Mouse (Mus musculus): ENCODE measurements at regions not wholly inside any gene's neighbourhood (a gene's known extent, or its start where the extent isn't known, plus 50 kb on each side); places are given as distances from the start of the nearest gene placed in this dataset.

GRCm38 (mm10) chr3:21149618-21150017 is 782.6 kb upstream of the Agtr1b start:
- ATAC-seq (replicated peaks; ENCODE audit: low FRiP score, low TSS enrichment, poor library complexity, severe bottlenecking) = no peak

GRCm38 (mm10) chr3:21128821-21129504 is 762.0 kb upstream of the Agtr1b start:
- ATAC-seq (replicated peaks; ENCODE audit: low FRiP score, low TSS enrichment, poor library complexity, severe bottlenecking) = no peak

GRCm38 (mm10) chr3:21126191-21126590 is 759.2 kb upstream of the Agtr1b start:
- no peak for ATAC-seq (replicated peaks; ENCODE audit: low FRiP score, low TSS enrichment, poor library complexity, severe bottlenecking)

GRCm38 (mm10) chr3:21118164-21118902 is 751.4 kb upstream of the Agtr1b start:
- no peak for ATAC-seq (replicated peaks; ENCODE audit: low FRiP score, low TSS enrichment, poor library complexity, severe bottlenecking)

GRCm38 (mm10) chr3:21111735-21112518 is 745.0 kb upstream of the Agtr1b start:
- no peak for ATAC-seq (replicated peaks; ENCODE audit: low FRiP score, low TSS enrichment, poor library complexity, severe bottlenecking)

- ATAC-seq (replicated peaks; ENCODE audit: low FRiP score, low TSS enrichment, poor library complexity, severe bottlenecking) = no peak
These were observed 723.2 kb upstream of the Agtr1b start for GRCm38 (mm10) chr3:21090206-21090605.

GRCm38 (mm10) chr3:21086426-21086825 is 719.4 kb upstream of the Agtr1b start:
- no peak for ATAC-seq (replicated peaks; ENCODE audit: low FRiP score, low TSS enrichment, poor library complexity, severe bottlenecking)

- ATAC-seq (replicated peaks; ENCODE audit: low FRiP score, low TSS enrichment, poor library complexity, severe bottlenecking) = no peak
These were observed 710.6 kb upstream of the Agtr1b start for GRCm38 (mm10) chr3:21077548-21077947.

GRCm38 (mm10) chr3:21053337-21053736 is 686.4 kb upstream of the Agtr1b start:
- peak; percentile 89 for ATAC-seq (replicated peaks; ENCODE audit: low FRiP score, low TSS enrichment, poor library complexity, severe bottlenecking)

- ATAC-seq (replicated peaks; ENCODE audit: low FRiP score, low TSS enrichment, poor library complexity, severe bottlenecking) = peak; percentile 94
These were observed 682.4 kb upstream of the Agtr1b start for GRCm38 (mm10) chr3:21049365-21049764.

- ATAC-seq (replicated peaks; ENCODE audit: low FRiP score, low TSS enrichment, poor library complexity, severe bottlenecking) = no peak
These were observed 679.0 kb upstream of the Agtr1b start for GRCm38 (mm10) chr3:21045981-21046380.

- no peak for ATAC-seq (replicated peaks; ENCODE audit: low FRiP score, low TSS enrichment, poor library complexity, severe bottlenecking)
These were observed 658.9 kb upstream of the Agtr1b start for GRCm38 (mm10) chr3:21025876-21026275.

GRCm38 (mm10) chr3:21020946-21021345 is 654.0 kb upstream of the Agtr1b start:
- no peak for ATAC-seq (replicated peaks; ENCODE audit: low FRiP score, low TSS enrichment, poor library complexity, severe bottlenecking)

- no peak for ATAC-seq (replicated peaks; ENCODE audit: low FRiP score, low TSS enrichment, poor library complexity, severe bottlenecking)
These were observed 653.3 kb upstream of the Agtr1b start for GRCm38 (mm10) chr3:21020297-21020696.

GRCm38 (mm10) chr3:21009650-21010049 is 642.7 kb upstream of the Agtr1b start:
- ATAC-seq (replicated peaks; ENCODE audit: low FRiP score, low TSS enrichment, poor library complexity, severe bottlenecking) = no peak

- ATAC-seq (replicated peaks; ENCODE audit: low FRiP score, low TSS enrichment, poor library complexity, severe bottlenecking) = no peak
These were observed 631.3 kb upstream of the Agtr1b start for GRCm38 (mm10) chr3:20998295-20998694.

- ATAC-seq (replicated peaks; ENCODE audit: low FRiP score, low TSS enrichment, poor library complexity, severe bottlenecking) = no peak
These were observed 622.6 kb upstream of the Agtr1b start for GRCm38 (mm10) chr3:20989486-20989970.

- no peak for ATAC-seq (replicated peaks; ENCODE audit: low FRiP score, low TSS enrichment, poor library complexity, severe bottlenecking)
These were observed 620.0 kb upstream of the Agtr1b start for GRCm38 (mm10) chr3:20986942-20987341.

- no peak for ATAC-seq (replicated peaks; ENCODE audit: low FRiP score, low TSS enrichment, poor library complexity, severe bottlenecking)
These were observed 619.4 kb upstream of the Agtr1b start for GRCm38 (mm10) chr3:20986377-20986727.

- no peak for ATAC-seq (replicated peaks; ENCODE audit: low FRiP score, low TSS enrichment, poor library complexity, severe bottlenecking)
These were observed 618.9 kb upstream of the Agtr1b start for GRCm38 (mm10) chr3:20985682-20986376.

All from megakaryocyte-erythroid progenitor cell, adult 5-6 weeks (primary cell).